Mouse (Mus musculus) fat pad, adult 2 months (tissue): ENCODE results near the gene Art4.
A peak's percentile ranks its signal among the peaks of the same experiment; 100 is the strongest.

ENCODE experiments used
- DNase-seq: peaks from one replicate; pipeline ENCODE4 v3.0.0-alpha.2; 2011; ENCODE audit warnings: low read depth, low spot score; ENCODE audit errors: extremely low read depth

Gene Art4

GRCm38 (mm10) chr6:136827881-136828561 lies 29.5 kb downstream of the Art4 start, which contains the start of gene Wbp11:
Gene Wbp11 (minus strand): TSS chr6:136828233.
- DNase-seq = peak; percentile 96

GRCm38 (mm10) chr6:136827516-136827880 lies 30.0 kb downstream of the Art4 start, which contains the start of gene BC049715:
Gene BC049715 (plus strand): TSS chr6:136827626.
- no peak for DNase-seq

- DNase-seq = no peak
Observed at GRCm38 (mm10) chr6:136827116-136827515, 30.4 kb downstream of the Art4 start.

DNA sequence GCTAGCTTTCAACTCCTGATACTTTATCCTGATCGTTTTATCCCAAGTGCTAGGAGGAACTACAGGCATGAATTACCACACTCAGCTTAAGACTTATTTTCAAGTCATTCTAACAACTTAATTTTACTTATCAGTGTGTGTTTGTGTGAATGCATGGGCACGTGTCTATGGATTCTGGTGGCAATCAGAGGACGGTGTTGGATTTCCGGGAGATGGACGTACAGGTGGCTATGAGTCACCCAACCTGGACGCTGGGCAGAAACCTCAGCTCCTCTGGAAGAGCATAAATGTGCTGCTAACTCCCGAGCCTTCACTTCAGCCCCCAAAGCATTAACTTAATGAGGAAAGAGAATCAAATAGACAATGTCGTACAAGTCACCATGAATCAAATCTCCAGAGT lies 32.5 kb downstream of the Art4 start:
- no peak for DNase-seq

DNA sequence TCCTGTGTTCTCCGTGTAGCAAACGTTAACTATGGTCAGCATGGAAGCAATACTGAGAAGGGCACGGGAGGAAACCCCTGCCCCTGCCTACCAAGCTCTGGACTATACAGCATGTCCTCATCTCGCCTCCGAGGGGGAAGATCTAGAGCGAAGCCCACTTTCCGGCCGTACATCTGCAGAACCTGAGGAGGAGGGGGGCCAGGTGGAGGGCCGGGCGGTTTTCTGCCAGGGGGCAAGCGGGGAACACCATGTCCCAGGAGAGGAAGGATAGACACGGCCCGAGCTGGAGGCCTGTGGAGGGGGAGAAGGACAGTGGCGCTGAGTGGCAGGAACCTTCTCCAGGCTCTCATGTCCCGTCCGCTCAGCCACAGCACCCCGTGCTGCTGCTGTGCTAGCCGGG lies 36.4 kb downstream of the Art4 start:
- no peak for DNase-seq

- DNase-seq = no peak
Observed at GRCm38 (mm10) chr6:136820381-136820780, 37.2 kb downstream of the Art4 start.

GRCm38 (mm10) chr6:136817549-136817948 lies 40.0 kb downstream of the Art4 start:
- DNase-seq = no peak

GRCm38 (mm10) chr6:136816826-136817225 lies 40.7 kb downstream of the Art4 start:
- DNase-seq = no peak

GRCm38 (mm10) chr6:136815381-136815780 lies 42.2 kb downstream of the Art4 start:
- DNase-seq = no peak

GRCm38 (mm10) chr6:136813117-136813516 lies 44.4 kb downstream of the Art4 start:
- no peak for DNase-seq

GRCm38 (mm10) chr6:136811196-136811595 lies 46.3 kb downstream of the Art4 start:
- peak; percentile 94 for DNase-seq

- no peak for DNase-seq
Observed at GRCm38 (mm10) chr6:136809673-136810072, 47.9 kb downstream of the Art4 start.

- peak; percentile 75 for DNase-seq
Observed at GRCm38 (mm10) chr6:136809077-136809476, 48.5 kb downstream of the Art4 start.

DNA sequence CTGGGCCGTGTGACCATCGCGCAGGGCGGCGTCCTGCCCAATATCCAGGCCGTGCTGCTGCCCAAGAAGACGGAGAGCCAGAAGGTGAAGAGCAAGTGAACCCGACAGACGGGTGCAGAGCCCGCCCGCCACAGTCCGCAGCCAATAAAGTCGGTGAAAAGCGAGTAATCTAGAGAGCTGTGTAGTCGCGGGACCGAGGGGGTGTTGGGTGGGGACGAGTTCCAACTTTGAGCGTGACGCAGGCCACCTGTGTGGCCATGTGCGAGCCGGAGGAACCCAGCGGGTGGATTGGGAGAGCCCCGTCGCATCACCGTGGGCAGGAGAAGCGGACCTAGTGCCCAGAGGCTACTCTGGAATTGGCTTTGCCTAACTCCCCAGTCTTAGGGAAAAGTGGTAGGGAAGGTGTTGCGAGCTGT lies 48.9 kb downstream of the Art4 start:
- no peak for DNase-seq

- DNase-seq = peak; percentile 82
Observed at GRCm38 (mm10) chr6:136808014-136808417, 49.5 kb downstream of the Art4 start, which contains the start of gene H2afj. Gene H2afj (plus strand): TSS chr6:136808244.

DNA sequence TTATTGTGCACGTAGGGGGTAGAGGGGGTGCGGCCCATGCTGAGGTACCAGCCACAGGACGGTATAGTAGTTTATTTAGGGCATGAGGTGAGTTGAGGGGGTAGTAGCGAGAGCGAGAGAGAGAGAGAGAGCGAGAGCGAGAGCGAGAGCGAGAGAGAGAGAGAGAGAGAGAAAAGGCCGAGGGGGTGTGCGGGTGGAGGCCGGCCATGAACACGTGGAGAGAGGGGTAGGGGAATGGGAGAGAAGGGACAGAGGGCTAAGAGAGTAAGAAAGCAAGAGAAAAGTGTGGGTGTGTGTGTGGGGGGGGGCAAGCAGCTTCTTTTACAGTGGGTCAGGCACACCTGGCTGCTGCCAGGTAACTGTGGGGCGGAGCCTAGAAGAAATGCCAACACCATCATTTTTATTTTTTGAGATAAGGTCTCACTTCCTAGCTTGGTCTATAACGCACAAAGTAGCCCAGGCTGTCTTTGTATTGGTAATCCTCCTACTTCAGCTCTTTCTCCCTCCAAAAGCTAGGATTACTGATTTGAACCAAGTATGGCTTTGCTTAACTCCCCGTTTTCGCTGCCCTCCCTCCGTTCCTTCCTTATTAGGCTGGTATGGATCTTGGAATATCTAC lies 50.0 kb downstream of the Art4 start:
- no peak for DNase-seq

- DNase-seq = no peak
Observed at GRCm38 (mm10) chr6:136806819-136807218, 50.7 kb downstream of the Art4 start.

DNA sequence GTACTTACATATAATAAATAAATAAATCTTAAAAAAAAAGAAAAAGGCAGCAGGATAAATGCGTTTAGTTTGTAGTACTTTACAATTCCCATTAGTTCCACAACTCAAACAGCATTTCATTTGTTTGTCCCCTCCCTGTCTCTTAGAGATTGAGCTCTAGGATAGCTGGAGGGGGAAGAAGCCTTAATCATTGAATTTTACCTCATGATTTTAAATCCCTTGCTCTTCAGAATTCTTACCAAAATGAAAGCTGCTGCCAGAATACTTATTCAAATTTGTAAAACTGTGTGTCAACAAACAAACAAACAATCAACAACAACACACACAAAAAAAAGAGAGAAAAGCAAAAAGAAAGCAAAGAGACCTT lies 52.1 kb downstream of the Art4 start:
- no peak for DNase-seq

GRCm38 (mm10) chr6:136804705-136805408 lies 52.7 kb downstream of the Art4 start:
- no peak for DNase-seq

- DNase-seq = peak; percentile 66
Observed at GRCm38 (mm10) chr6:136803739-136804633, 53.5 kb downstream of the Art4 start, which contains the start of gene Hist4h4. Gene Hist4h4 (minus strand): TSS chr6:136804415.
